Mouse (Mus musculus) neutrophil, adult 5-6 weeks (primary cell): Measurements from ENCODE around the gene Rnf169. TPM values are rescaled to one million over a fixed set of nuclear protein-coding genes. Genes with fewer than 3 reads are reported as not detected.
"Not testable (repeated sequence)": the region's sequence is repeated elsewhere in the genome, so short reads cannot be mapped to it uniquely, and the experiment has no call there.

Source experiments
- ATAC-seq: fragments of 151-379, 151-347 bp; 2 replicates; pipeline ENCODE4 v1.8.0; 2017; ENCODE audit warnings: mild to moderate bottlenecking, moderate TSS enrichment; ENCODE audit not compliant: insufficient number of reproducible peaks, poor library complexity, low FRiP score, severe bottlenecking; ENCODE audit errors: extremely low read depth
- total RNA-seq: library from RNA; stranded (forward); fragments of 200-1000 nt; gene quantifications from 2 replicates; pipeline ENCODE4 v1.2.3, GENCODE M21; 2017

Gene Rnf169
- total RNA-seq, 1 experiment from 2014 or later: 50.6 TPM

DNA sequence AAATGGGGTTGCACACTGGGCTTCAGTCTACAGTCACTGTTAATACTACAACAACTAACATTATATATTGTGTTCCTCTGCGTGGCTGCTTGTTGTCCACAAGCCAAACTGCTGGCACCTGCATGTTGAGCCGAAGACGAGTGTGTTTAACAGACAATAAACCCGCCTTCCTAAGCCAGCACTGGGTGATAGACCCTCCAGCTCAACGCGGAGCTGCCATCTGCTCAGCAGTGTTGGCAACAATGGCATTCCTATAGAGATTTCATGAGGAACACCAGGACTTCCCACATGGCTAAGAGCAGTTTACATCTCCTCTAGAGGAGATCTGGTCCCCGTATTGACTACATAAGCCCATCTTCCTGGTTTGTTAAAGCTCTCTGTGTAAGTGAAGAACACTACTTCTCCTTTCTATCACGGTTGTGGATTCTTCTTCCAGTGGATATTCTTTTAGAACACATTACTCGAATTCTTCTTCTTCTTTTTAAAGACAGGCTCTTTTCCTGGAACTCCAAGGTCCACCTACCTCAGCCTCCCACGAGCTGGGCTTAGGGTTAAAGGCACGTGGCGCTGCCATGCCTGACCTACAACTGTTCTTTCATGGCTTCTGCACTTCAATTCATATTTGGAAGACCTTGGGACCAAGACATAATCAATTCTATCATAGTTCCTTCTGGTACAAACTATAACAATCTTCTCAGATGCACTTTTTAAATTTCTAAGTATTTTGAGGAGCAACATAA lies 22.9 kb downstream of the Rnf169 start:
- ATAC-seq: no peak

- no peak for ATAC-seq
Observed at GRCm38 (mm10) chr7:99956095-99956494, 24.2 kb downstream of the Rnf169 start.

- no peak for ATAC-seq
Observed at GRCm38 (mm10) chr7:99954212-99954611, 26.0 kb downstream of the Rnf169 start.

- no peak for ATAC-seq
Observed at GRCm38 (mm10) chr7:99953442-99954098, 26.7 kb downstream of the Rnf169 start.

DNA sequence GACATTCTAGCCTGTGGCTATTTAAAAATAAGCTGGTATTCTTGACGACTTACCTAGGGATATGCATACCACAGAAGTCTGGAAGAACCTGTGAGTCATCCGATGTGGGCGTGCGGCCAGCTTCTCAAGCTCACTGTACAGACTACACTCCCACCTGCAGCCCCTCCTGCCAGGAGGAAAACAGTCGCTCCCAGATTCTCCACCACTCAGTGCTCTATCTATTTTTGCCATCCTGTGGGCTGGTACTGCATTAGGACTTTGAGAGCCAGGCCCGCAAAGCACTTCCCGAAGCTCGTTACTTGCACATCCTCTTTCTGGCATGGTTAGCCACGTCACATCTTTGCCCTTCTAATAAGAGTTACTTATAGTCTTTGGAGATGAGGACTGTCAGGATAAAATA lies 32.9 kb downstream of the Rnf169 start:
- ATAC-seq: no peak

DNA sequence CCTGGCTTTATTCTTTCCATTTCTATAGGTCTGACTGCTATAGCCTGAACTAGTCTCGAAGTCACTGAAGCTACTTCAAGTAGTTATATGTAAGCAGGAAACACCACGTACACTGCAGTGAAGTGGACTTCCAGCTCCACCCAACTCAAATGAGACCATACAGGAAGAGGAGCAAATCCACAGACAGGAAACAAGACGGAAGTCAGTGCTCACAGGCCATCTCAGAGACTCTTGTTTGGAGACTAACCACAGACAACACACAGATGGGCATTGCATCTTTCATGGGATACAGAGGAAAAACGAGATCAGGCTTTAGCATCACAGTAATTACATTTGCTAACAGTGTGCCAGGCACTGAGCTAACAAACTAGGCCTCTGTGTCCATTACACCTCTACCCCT lies 33.9 kb downstream of the Rnf169 start:
- no peak for ATAC-seq

GRCm38 (mm10) chr7:99945939-99946338 lies 34.3 kb downstream of the Rnf169 start:
- ATAC-seq: no peak

DNA sequence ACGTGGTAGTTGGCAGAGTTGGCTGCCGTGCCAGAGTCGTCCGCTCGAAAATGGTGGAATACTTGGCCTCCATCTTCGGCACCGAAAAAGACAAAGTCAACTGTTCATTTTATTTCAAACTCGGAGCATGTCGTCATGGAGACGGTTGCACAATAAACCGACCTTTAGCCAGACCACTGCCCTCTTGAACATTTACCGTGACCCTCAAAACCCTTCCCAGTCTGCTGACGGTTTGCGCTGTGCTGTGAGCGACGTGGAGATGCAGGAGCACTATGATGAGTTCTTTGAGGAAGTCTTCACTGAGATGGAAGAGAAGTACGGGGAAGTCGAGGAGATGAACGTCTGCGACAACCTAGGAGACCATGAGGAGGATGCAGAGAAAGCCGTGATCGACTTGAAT lies 35.2 kb downstream of the Rnf169 start:
- not testable (repeated sequence) for ATAC-seq

- no peak for ATAC-seq
Observed at GRCm38 (mm10) chr7:99944520-99944919, 35.7 kb downstream of the Rnf169 start.

- ATAC-seq: no peak
Observed at GRCm38 (mm10) chr7:99940669-99941068, 39.6 kb downstream of the Rnf169 start.

DNA sequence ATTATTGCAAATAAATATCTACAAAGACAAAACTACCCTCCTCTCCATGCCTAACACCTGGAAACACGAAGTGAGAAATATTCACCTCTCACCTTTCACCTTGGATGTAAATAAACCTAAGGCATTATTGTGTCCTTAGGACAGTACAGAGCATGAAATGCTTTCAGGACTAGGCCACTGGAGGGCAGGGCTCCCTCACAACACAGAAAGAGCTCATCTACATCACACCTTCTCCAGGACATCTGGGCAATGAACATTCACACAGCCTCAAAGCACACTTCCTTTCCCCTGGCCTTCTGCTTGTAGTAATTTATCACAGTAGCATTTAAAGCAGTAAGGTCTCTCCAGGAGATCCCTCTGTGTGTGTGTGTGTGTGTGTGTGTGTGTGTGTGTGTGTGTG lies 44.5 kb downstream of the Rnf169 start:
- ATAC-seq: no peak

- ATAC-seq: no peak
Observed at GRCm38 (mm10) chr7:99926916-99927714, 53.1 kb downstream of the Rnf169 start.

GRCm38 (mm10) chr7:99920416-99920815 lies 59.8 kb downstream of the Rnf169 start:
- no peak for ATAC-seq

DNA sequence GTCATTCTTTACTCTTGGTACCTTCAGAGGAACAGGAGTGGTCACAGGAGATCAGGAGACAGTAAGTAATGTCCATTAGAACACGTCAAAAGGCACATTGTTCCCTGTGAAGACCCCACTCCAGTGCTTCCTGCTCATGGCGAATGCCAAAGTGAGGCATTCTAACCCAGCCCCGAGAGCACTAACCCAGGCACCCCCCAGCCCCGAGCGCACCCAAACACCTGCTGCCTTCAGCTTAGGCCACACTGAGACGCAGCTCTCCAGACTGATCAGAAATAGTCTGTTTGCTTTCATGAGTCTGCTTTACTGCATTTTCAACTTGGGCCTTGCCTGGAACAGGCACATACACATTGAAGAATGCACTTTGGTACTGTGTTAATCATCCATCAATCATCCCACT lies 60.3 kb downstream of the Rnf169 start:
- no peak for ATAC-seq

DNA sequence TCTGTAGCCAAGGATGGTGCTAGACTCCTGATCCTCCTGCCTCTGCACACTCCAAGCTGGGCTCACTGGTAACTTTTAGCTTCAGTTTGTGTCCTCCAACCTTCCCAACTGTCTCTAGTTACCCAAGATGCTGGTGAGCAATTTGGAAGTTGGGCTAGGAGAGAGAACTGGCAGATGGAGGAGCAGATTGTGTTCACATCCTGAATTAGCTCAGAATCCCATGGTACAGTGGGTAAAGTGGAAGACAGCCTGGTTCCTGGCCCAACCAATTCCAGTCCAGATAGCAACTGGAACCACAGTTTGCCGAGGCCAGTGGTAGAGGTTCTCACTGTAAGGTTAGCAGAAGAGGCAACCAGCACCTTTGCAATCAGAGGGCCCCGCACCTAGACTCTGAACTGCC lies 61.1 kb downstream of the Rnf169 start:
- ATAC-seq: no peak

DNA sequence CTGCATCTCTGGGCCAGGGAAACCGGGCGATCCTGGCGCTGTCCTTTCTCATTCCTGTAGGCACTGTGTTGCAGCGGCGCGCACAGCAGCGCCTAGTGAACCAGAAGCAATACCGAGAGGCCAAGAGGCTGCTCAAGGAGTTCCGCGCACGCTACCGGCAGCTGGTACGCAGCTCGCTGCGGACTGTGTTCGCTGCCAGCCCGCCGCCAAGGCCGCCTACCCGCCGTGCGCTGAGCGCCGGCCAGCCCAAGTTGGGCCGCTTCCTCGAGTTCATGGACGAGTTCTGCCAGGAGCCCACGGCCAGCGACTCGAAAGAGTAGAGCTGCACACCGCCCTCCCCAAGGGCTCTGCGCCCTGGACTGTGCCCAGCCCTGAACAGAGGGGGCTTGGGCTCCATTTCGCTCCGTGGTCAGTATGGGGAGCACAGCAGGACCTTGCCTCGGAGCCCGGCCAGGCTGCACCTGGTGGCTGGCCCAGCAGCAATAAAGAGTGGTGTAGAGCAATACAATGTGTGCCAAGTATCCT lies 62.9 kb downstream of the Rnf169 start:
- ATAC-seq: no peak

- ATAC-seq: no peak
Observed at GRCm38 (mm10) chr7:99916741-99917319, 63.4 kb downstream of the Rnf169 start.

GRCm38 (mm10) chr7:99915511-99915910 lies 64.7 kb downstream of the Rnf169 start:
- no peak for ATAC-seq

DNA sequence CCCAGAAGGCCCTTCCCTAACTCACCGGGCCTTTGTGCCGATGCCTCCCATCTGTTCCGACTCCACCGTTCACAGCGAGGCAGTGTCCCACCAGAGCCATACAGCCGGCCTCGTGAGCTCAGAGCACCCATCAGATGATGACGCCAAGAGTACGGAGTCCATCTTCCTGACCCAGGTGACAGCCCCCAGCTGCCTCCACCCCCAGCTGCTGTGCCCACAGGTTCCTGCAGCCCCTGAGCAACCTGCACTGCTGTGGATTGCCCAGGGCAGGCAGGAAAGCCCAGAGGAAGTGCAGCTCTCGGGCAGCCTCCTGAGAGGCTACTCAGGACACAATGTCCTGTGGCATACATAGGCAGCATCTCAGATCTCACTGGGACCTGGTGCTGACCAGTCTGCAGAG lies 65.9 kb downstream of the Rnf169 start:
- no peak for ATAC-seq
